Mouse (Mus musculus) G1E (cell line): ENCODE measurements at regions not wholly inside any gene's neighbourhood (a gene's known extent, or its start where the extent isn't known, plus 50 kb on each side); places are given as distances from the start of the nearest gene placed in this dataset.

Experiments
- ATAC-seq: 2 replicates; pipeline ENCODE4 v1.8.0; 2016; ENCODE audit warnings: mild to moderate bottlenecking; ENCODE audit not compliant: insufficient number of reproducible peaks, poor library complexity, low FRiP score, severe bottlenecking; ENCODE audit errors: extremely low read depth
- DNase-seq: peaks from one replicate; pipeline ENCODE4 v3.0.0; 2012; ENCODE audit warnings: low spot score
- H3K27me3 ChIP-seq: 2 replicates; pipeline ENCODE4 v1.6.1; 2012; ENCODE audit warnings: mild to moderate bottlenecking, low read length, inconsistent platforms; ENCODE audit not compliant: insufficient read depth
- H3K36me3 ChIP-seq: replicated peaks from 2 replicates; pipeline ENCODE3; 2012; ENCODE audit warnings: mild to moderate bottlenecking, inconsistent platforms
- H3K4me1 ChIP-seq: 2 replicates; pipeline ENCODE4 v1.6.1; 2012; ENCODE audit warnings: low read depth, low read length, inconsistent platforms, mixed read lengths; ENCODE audit not compliant: insufficient read depth
- H3K4me3 ChIP-seq: 2 replicates; pipeline ENCODE4 v1.5.1; 2012; ENCODE audit warnings: low read depth, mild to moderate bottlenecking, inconsistent platforms, low read length, moderate library complexity, mixed read lengths
- H3K9me3 ChIP-seq: replicated peaks from 2 replicates; pipeline ENCODE4 v1.6.1; 2012; ENCODE audit warnings: inconsistent platforms
- CTCF ChIP-seq: IDR thresholded peaks from 2 replicates; pipeline ENCODE4 v1.5.1; 2012; ENCODE audit warnings: low read depth, low read length, inconsistent platforms, mixed read lengths
- GATA1 ChIP-seq: IDR thresholded peaks from 2 replicates; pipeline ENCODE4 v1.6.1; 2012; ENCODE audit warnings: borderline replicate concordance, low read length, inconsistent platforms, mixed read lengths
- GATA2 ChIP-seq: IDR thresholded peaks from 2 replicates; pipeline ENCODE4 v1.6.1; 2012; ENCODE audit warnings: low read depth, low read length, inconsistent platforms, borderline replicate concordance
- POLR2AphosphoS5 ChIP-seq: IDR thresholded peaks from 2 replicates; pipeline ENCODE4 v1.6.1; 2012; ENCODE audit warnings: low read depth, low read length, inconsistent platforms; ENCODE audit not compliant: insufficient replicate concordance
- TAL1 ChIP-seq: conservative IDR thresholded peaks from 2 replicates; pipeline ENCODE4 v1.6.1; 2012; ENCODE audit warnings: low read depth, low read length, inconsistent platforms, mixed read lengths

GRCm38 (mm10) chr2:79096532-79097251 lies 158.5 kb upstream of the Itga4 start:
- no peaks in the 10 kb centered on the region for H3K27me3 ChIP-seq
- no peak for DNase-seq
- no peak overlapping the region for H3K4me3 ChIP-seq
- H3K4me1 ChIP-seq, result peaks cover 27% of the 10 kb centered on the region
- ATAC-seq, result no peak
- H3K36me3 ChIP-seq, result no peaks in the 10 kb centered on the region
- no peaks in the 10 kb centered on the region for H3K9me3 ChIP-seq
- TF ChIP-seq GATA2 (no peak), POLR2AphosphoS5 (no peak), TAL1 (no peak), GATA1 (no peak), CTCF (no peak)

GRCm38 (mm10) chr2:79099601-79100000 lies 155.6 kb upstream of the Itga4 start:
- H3K9me3 ChIP-seq, result no peaks in the 10 kb centered on the region
- DNase-seq (peak; percentile 27), ATAC-seq (peak; percentile 99)
- H3K36me3 ChIP-seq, result peaks cover 2% of the 10 kb centered on the region
- TF ChIP-seq GATA1 (no peak), GATA2 (no peak), TAL1 (peak; percentile 73), POLR2AphosphoS5 (no peak), CTCF (no peak)
- no peak overlapping the region for H3K4me3 ChIP-seq
- no peaks in the 10 kb centered on the region for H3K27me3 ChIP-seq
- H3K4me1 ChIP-seq, result peaks cover 27% of the 10 kb centered on the region

- H3K27me3 ChIP-seq, result no peaks in the 10 kb centered on the region
- H3K9me3 ChIP-seq, result peaks cover 7% of the 10 kb centered on the region
- TF ChIP-seq GATA2, result no peak
- TF ChIP-seq POLR2AphosphoS5, result no peak
- TF ChIP-seq CTCF, result no peak
- no peak for TF ChIP-seq TAL1
- no peak overlapping the region for H3K4me3 ChIP-seq
- H3K36me3 ChIP-seq, result no peaks in the 10 kb centered on the region
- no peak for DNase-seq
- peaks cover 30% of the 10 kb centered on the region for H3K4me1 ChIP-seq
- no peak for ATAC-seq
These were observed 143.6 kb upstream of the Itga4 start for GRCm38 (mm10) chr2:79111673-79112072.

- no peaks in the 10 kb centered on the region for H3K36me3 ChIP-seq
- no peak for ATAC-seq
- H3K4me3 ChIP-seq, result no peak overlapping the region
- H3K4me1 ChIP-seq, result peaks cover 30% of the 10 kb centered on the region
- H3K27me3 ChIP-seq, result no peaks in the 10 kb centered on the region
- no peak for DNase-seq
- peaks cover 7% of the 10 kb centered on the region for H3K9me3 ChIP-seq
- TF ChIP-seq GATA1, result no peak
- no peak for TF ChIP-seq CTCF
- no peak for TF ChIP-seq GATA2
- TF ChIP-seq POLR2AphosphoS5, result no peak
- TF ChIP-seq TAL1, result no peak
These were observed 143.2 kb upstream of the Itga4 start for GRCm38 (mm10) chr2:79112076-79112475.

- 0 out of 2 replicates have a peak, but pooled peaks have one; percentile 20 for TF ChIP-seq TAL1
- no peak for TF ChIP-seq GATA1
- TF ChIP-seq CTCF, result no peak
- no peak for DNase-seq
- H3K4me1 ChIP-seq, result peaks cover 35% of the 10 kb centered on the region
- H3K27me3 ChIP-seq, result no peaks in the 10 kb centered on the region
- H3K36me3 ChIP-seq, result no peaks in the 10 kb centered on the region
- no peaks in the 10 kb centered on the region for H3K9me3 ChIP-seq
- H3K4me3 ChIP-seq, result no peak overlapping the region; the same call in 1 of the 2 replicates
- peak; percentile 73 for ATAC-seq
These were observed 134.4 kb upstream of the Itga4 start for GRCm38 (mm10) chr2:79120610-79121345.

GRCm38 (mm10) chr2:79122530-79122929 lies 132.7 kb upstream of the Itga4 start:
- ATAC-seq (no peak), DNase-seq (no peak)
- Histone ChIP-seq H3K4me3 (no peak overlapping the region), H3K9me3 (no peaks in the 10 kb centered on the region), H3K4me1 (peaks cover 50% of the 10 kb centered on the region), H3K27me3 (no peaks in the 10 kb centered on the region), H3K36me3 (no peaks in the 10 kb centered on the region)
- TF ChIP-seq GATA1 (no peak), POLR2AphosphoS5 (no peak), GATA2 (no peak), CTCF (no peak), TAL1 (no peak)
